Mouse (Mus musculus) heart, postnatal 0 days (tissue): ENCODE measurements around the gene Prdm16. TPM values are rescaled to one million over a fixed set of nuclear protein-coding genes. Genes with fewer than 3 reads are reported as not detected.

ENCODE experiments used
- ATAC-seq: fragments of 200-750 bp; cut with Nextera tagmentation; 2 replicates; pipeline ENCODE4 v1.8.0; 2017; ENCODE audit warnings: low read depth, moderate number of reproducible peaks, moderate library complexity; ENCODE audit not compliant: insufficient read depth
- DNase-seq: peaks from one replicate; pipeline ENCODE4 v3.0.0-alpha.2; 2016; ENCODE audit warnings: low spot score
- H3K27ac ChIP-seq: fragments of 300-500 bp; sonication (generic); 2 replicates; pipeline ENCODE4 v1.5.1; 2014; ENCODE audit warnings: low read depth, mild to moderate bottlenecking
- H3K27me3 ChIP-seq: fragments of 300-500 bp; sonication (generic); 2 replicates; pipeline ENCODE4 v1.6.1; 2014; ENCODE audit warnings: low read length, mixed read lengths; ENCODE audit not compliant: control insufficient read depth, insufficient read depth
- H3K36me3 ChIP-seq: fragments of 300-500 bp; sonication (generic); replicated peaks from 2 replicates; pipeline ENCODE4 v1.6.1; 2014; ENCODE audit warnings: low read length, mixed read lengths; ENCODE audit not compliant: control insufficient read depth, insufficient read depth
- H3K4me1 ChIP-seq: fragments of 300-500 bp; sonication (generic); 2 replicates; pipeline ENCODE4 v1.6.1; 2014; ENCODE audit warnings: antibody characterized with exemption; ENCODE audit not compliant: control insufficient read depth, insufficient read depth
- H3K4me2 ChIP-seq: fragments of 300-500 bp; sonication (generic); 2 replicates; pipeline ENCODE4 v1.6.1; 2014; ENCODE audit warnings: low read depth, mild to moderate bottlenecking, low read length, moderate library complexity
- H3K4me3 ChIP-seq: fragments of 300-500 bp; sonication (generic); 2 replicates; pipeline ENCODE4 v1.5.1; 2014; ENCODE audit warnings: low read depth, low read length
- H3K9ac ChIP-seq: fragments of 300-500 bp; sonication (generic); replicated peaks from 2 replicates; pipeline ENCODE4 v1.6.1; 2014; ENCODE audit warnings: low read depth, low read length, mixed read lengths
- H3K9me3 ChIP-seq: fragments of 300-500 bp; sonication (generic); replicated peaks from 2 replicates; pipeline ENCODE4 v1.6.1; 2016; ENCODE audit warnings: low read length; ENCODE audit not compliant: control insufficient read depth
- CTCF ChIP-seq: IDR thresholded peaks from 2 replicates; pipeline ENCODE4 v1.5.1; 2016; ENCODE audit warnings: antibody characterized with exemption, control low read depth, low read depth
- EP300 ChIP-seq: IDR thresholded peaks from 2 replicates; pipeline ENCODE4 v1.6.1; 2016; ENCODE audit warnings: antibody characterized with exemption, low read depth
- WGBS: fragments of 180-500 bp; shearing (Covaris S2); extraction: QIAGEN DNeasy Blood & Tissue Kit; methylation state at CpG from one replicate; pipeline ENCODE4 v1.1.7; 2014; 5-methylcytosine and 5-hydroxymethylcytosine counted together
- polyA plus RNA-seq: library from polyadenylated mRNA; unstranded; fragments of >200 nt; fragmentation: Nextera tagmentation; extraction: Ambion mirVana; gene quantifications from 2 replicates; pipeline ENCODE4 v1.2.1, GENCODE M21; 2015
- total RNA-seq: library from RNA; depleted of rRNA; stranded (reverse); fragments of >200 nt; gene quantifications from 2 replicates; pipeline ENCODE4 v1.2.3, GENCODE M21; 2014; ENCODE audit warnings: low replicate concordance

Gene Prdm16
- total and polyA plus RNA-seq, 2 experiments from 2014 or later: 9.3 to 14.7 TPM

DNA sequence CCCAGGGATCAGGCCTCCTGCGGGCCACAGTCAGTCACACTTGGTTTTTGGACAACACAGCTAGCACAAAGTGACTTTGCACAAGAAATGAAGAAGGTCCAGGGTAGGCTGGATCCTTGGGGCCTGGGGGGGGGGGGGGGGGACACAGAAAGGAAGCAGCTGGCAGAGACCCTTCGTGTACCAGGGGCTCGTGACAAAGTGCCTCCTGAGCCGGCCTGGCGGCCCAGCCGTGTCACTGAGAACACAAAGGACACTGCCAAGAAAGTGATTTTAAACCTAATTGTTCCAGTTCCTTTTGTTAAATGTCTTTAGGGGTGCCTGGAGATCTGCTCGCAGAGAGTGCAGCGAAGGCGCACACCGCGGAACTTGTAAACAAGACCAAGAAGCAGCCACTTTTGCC, 87.2 kb downstream of the Prdm16 start:
- DNase-seq (no peak), ATAC-seq (no peak)
- H3K4me3 ChIP-seq: no peak overlapping the region; the same call in 1 of the 2 replicates
- peak overlapping the region; percentile 50 for H3K4me2 ChIP-seq
- H3K9ac ChIP-seq: 0 out of 2 replicates have a peak overlapping the region, but pooled peaks have one; percentile 34
- H3K36me3 ChIP-seq: no peaks in the 10 kb centered on the region
- H3K27ac ChIP-seq: no peak overlapping the region
- TF ChIP-seq CTCF (no peak), EP300 (no peak)
- H3K4me1 ChIP-seq: peaks cover 9% of the 10 kb centered on the region
- 79% methylated on average over 11 of the region's 11 CpGs for WGBS
- H3K27me3 ChIP-seq: no peaks in the 10 kb centered on the region
- H3K9me3 ChIP-seq: no peaks in the 10 kb centered on the region

GRCm38 (mm10) chr4:154547176-154547855, 89.4 kb downstream of the Prdm16 start:
- Histone ChIP-seq H3K27me3 (no peaks in the 10 kb centered on the region), H3K9ac (no peak overlapping the region), H3K4me2 (no peak overlapping the region), H3K27ac (no peak overlapping the region), H3K4me1 (peaks cover 24% of the 10 kb centered on the region), H3K9me3 (no peaks in the 10 kb centered on the region), H3K36me3 (no peaks in the 10 kb centered on the region), H3K4me3 (no peak overlapping the region)
- WGBS: 61% methylated on average over 21 of the region's 21 CpGs
- ATAC-seq (no peak), DNase-seq (no peak)
- TF ChIP-seq CTCF (no peak), EP300 (no peak)

DNA sequence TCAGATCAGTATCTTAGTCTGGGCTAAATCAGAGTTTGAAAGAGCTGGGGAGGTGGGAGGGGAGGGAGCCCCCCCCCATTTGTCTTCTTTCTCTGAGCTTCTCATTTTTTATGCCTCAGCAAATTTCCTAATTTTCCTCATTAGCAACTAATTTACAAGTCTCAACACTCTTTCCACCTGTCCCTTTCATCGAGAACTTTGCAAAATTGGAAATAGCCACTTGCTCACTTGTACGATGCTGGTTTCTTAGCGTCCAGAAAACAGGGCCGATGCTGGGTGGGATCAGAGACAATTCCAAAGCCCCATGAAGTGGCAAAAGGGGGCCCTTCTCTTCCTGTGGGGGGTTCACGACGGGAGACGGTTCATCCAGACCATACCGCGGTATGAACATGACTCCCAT, 91.4 kb downstream of the Prdm16 start:
- Histone ChIP-seq H3K4me2 (no peak overlapping the region), H3K9ac (no peak overlapping the region), H3K9me3 (no peaks in the 10 kb centered on the region), H3K27me3 (no peaks in the 10 kb centered on the region), H3K27ac (no peak overlapping the region), H3K36me3 (no peaks in the 10 kb centered on the region), H3K4me3 (no peak overlapping the region), H3K4me1 (peaks cover 41% of the 10 kb centered on the region)
- ATAC-seq: no peak
- DNase-seq: no peak
- WGBS: 46% methylated on average over 9 of the region's 9 CpGs
- TF ChIP-seq CTCF (no peak), EP300 (no peak)

GRCm38 (mm10) chr4:154543921-154544320, 92.8 kb downstream of the Prdm16 start:
- H3K9me3 ChIP-seq: no peaks in the 10 kb centered on the region
- TF ChIP-seq CTCF (no peak), EP300 (no peak)
- H3K9ac ChIP-seq: no peak overlapping the region
- H3K4me2 ChIP-seq: no peak overlapping the region
- H3K4me1 ChIP-seq: peaks cover 38% of the 10 kb centered on the region
- DNase-seq: no peak
- no peaks in the 10 kb centered on the region for H3K36me3 ChIP-seq
- no peak overlapping the region for H3K4me3 ChIP-seq
- no peak for ATAC-seq
- H3K27ac ChIP-seq: peak overlapping the region; percentile 14; the same call in 1 of the 2 replicates
- no peaks in the 10 kb centered on the region for H3K27me3 ChIP-seq
- WGBS: 53% methylated on average over 21 of the region's 21 CpGs

- TF ChIP-seq CTCF: 0 out of 2 replicates have a peak, but pooled peaks have one; percentile 18
- TF ChIP-seq EP300: no peak
- Histone ChIP-seq H3K4me2 (peak overlapping the region; percentile 47), H3K36me3 (no peaks in the 10 kb centered on the region), H3K27me3 (no peaks in the 10 kb centered on the region), H3K9ac (peak overlapping the region; percentile 40; the same call in 1 of the 2 replicates), H3K4me1 (peaks cover 38% of the 10 kb centered on the region), H3K9me3 (no peaks in the 10 kb centered on the region), H3K27ac (peak overlapping the region; percentile 94), H3K4me3 (no peak overlapping the region)
- 36% methylated on average over 4 of the region's 4 CpGs for WGBS
- DNase-seq (no peak), ATAC-seq (peak; percentile 63)
Measured at GRCm38 (mm10) chr4:154543128-154543527, 93.5 kb downstream of the Prdm16 start.
